Mouse (Mus musculus) bone marrow macrophage, adult 2 months (primary cell): Measurements from ENCODE around the gene Tefm.

Source experiments
- CTCF ChIP-seq: IDR thresholded peaks from 2 replicates; pipeline ENCODE4 v1.5.1; 2012; ENCODE audit warnings: low read depth, mild to moderate bottlenecking, low read length, moderate library complexity
- POLR2A ChIP-seq: IDR thresholded peaks from 2 replicates; pipeline ENCODE4 v1.6.1; 2012; ENCODE audit warnings: mild to moderate bottlenecking, low read depth, low read length, borderline replicate concordance

DNA sequence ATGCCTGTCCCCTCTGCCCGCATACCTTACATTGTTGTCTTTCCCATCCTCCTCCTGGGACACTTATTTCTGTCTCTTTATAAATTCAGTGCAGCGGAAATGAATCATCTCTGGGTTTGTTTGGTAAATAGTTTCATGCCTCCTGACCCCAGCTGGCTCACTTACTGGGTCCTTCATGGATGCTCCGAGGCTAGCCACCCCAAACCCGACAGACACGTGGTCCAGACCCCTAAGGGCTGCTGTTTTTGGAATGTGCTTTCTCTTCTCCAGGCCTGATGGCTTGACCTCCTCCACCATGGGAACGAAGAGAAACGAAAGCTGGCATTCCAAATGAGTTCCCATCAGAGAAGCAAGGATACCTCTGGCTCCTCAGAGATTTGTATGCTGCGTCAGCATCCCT is 10.4 kb upstream of the Tefm start:
- TF ChIP-seq POLR2A: no peak
- TF ChIP-seq CTCF: no peak
